Mouse (Mus musculus) kidney, embryonic 16.5 days (tissue): ENCODE results near the gene Scaf1. TPM values are rescaled to one million over a fixed set of nuclear protein-coding genes. Genes with fewer than 3 reads are reported as not detected.

Experiments used
- ATAC-seq: fragments of 200-750 bp; cut with Nextera tagmentation; 2 replicates; pipeline ENCODE4 v1.8.0; 2017; ENCODE audit warnings: moderate TSS enrichment; ENCODE audit not compliant: low FRiP score, low TSS enrichment
- H3K27ac ChIP-seq: fragments of 300-500 bp; sonication (generic); 2 replicates; pipeline ENCODE4 v1.5.1; 2014; ENCODE audit warnings: low read length
- H3K27me3 ChIP-seq: fragments of 300-500 bp; sonication (generic); 2 replicates; pipeline ENCODE4 v1.6.1; 2014; ENCODE audit warnings: low read length, control low read depth, mixed read lengths; ENCODE audit not compliant: insufficient read depth
- H3K36me3 ChIP-seq: fragments of 300-500 bp; sonication (generic); 2 replicates; pipeline ENCODE4 v1.6.1; 2014; ENCODE audit warnings: low read length, control low read depth, mixed read lengths; ENCODE audit not compliant: insufficient read depth
- H3K4me1 ChIP-seq: fragments of 300-500 bp; sonication (generic); 2 replicates; pipeline ENCODE4 v1.6.1; 2014; ENCODE audit warnings: low read length, control low read depth, mixed read lengths; ENCODE audit not compliant: insufficient read depth
- H3K4me2 ChIP-seq: fragments of 300-500 bp; sonication (generic); replicated peaks from 2 replicates; pipeline ENCODE4 v1.6.1; 2014; ENCODE audit warnings: low read depth, low read length
- H3K4me3 ChIP-seq: fragments of 300-500 bp; sonication (generic); 2 replicates; pipeline ENCODE4 v1.5.1; 2014; ENCODE audit warnings: mild to moderate bottlenecking, low read length
- H3K9ac ChIP-seq: fragments of 300-500 bp; sonication (generic); replicated peaks from 2 replicates; pipeline ENCODE4 v1.6.1; 2014; ENCODE audit warnings: low read length
- H3K9me3 ChIP-seq: fragments of 300-500 bp; sonication (generic); 2 replicates; pipeline ENCODE4 v1.6.1; 2016; ENCODE audit warnings: low read length, control low read depth
- WGBS: fragments of 180-500 bp; shearing (Covaris S2); extraction: QIAGEN DNeasy Blood & Tissue Kit; methylation state at CpG from one replicate; pipeline ENCODE4 v1.1.7; 2014; 5-methylcytosine and 5-hydroxymethylcytosine counted together
- polyA plus RNA-seq: library from polyadenylated mRNA; unstranded; fragments of >200 nt; fragmentation: Nextera tagmentation; extraction: Ambion mirVana; gene quantifications from 2 replicates; pipeline ENCODE4 v1.2.1, GENCODE M21; 2015

Scaf1 gene
- 30.6 and 36.4 TPM in 2 replicates for polyA plus RNA-seq

- Histone ChIP-seq H3K27ac (peak within 1 kb of the TSS; percentile 100), H3K36me3 (peaks cover 15% of the 10 kb centered on the region), H3K9ac (peak within 1 kb of the TSS; percentile 98), H3K4me3 (peak within 1 kb of the TSS; percentile 96), H3K4me2 (peak within 1 kb of the TSS; percentile 93), H3K9me3 (no peaks in the 10 kb centered on the region), H3K27me3 (no peaks in the 10 kb centered on the region), H3K4me1 (peaks cover 21% of the 10 kb centered on the region)
- WGBS, result under 1% methylated on average over 69 of the region's 69 CpGs
- ATAC-seq, result peak; percentile 88
Measured at GRCm38 (mm10) chr7:45015957-45016612, at the start of gene Scaf1. Scaf1 (minus strand) TSS chr7:45016363.

DNA sequence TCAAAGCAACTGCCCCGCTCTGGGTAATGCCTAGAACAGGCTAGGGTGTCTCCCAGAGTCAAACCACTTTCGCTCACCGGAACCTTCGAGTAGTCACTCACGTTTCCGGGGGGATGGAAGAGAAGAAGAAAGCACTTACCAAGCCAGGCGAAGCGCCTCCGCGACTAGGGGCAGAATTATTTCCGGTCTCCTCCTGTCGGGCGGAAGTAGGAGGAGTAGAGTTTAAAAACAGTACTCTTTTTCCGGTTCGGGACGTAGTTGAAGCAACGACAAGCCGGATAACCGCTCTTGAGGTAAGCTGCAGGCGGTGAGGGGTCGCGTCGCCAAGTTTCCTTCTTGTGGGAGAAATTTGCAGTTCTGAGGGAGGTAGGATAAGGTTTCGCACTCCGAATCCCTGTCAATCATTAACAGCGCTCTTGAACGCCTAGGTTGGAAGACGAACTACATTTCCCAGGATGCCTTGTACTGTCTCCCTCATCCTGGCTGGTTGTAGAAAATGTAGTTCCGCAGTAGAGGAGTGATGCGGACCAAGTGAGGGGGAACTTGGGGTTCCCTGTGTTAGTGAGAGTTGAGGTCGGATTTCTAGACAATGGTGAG is 46.2 kb upstream of the Scaf1 start, which contains the start of the genes Nosip and Prrg2:
Gene Nosip (plus strand): TSS at position 191 of the 597 bp plus-strand sequence.
Gene Prrg2 (minus strand): TSS at position 439 of the 597 bp plus-strand sequence.
- Histone ChIP-seq H3K36me3 (no peaks in the 10 kb centered on the region; the same call in 1 of the 2 replicates), H3K9ac (peak within 1 kb of the TSS; percentile 85), H3K4me3 (peak within 1 kb of the TSS; percentile 84), H3K9me3 (no peaks in the 10 kb centered on the region), H3K27ac (peak within 1 kb of the TSS; percentile 98), H3K27me3 (no peaks in the 10 kb centered on the region), H3K4me1 (peaks cover 25% of the 10 kb centered on the region), H3K4me2 (peak within 1 kb of the TSS; percentile 60)
- peak; percentile 85 for ATAC-seq
- under 1% methylated on average over 31 of the region's 31 CpGs for WGBS

- H3K4me3 ChIP-seq, result peak overlapping the region; percentile 84
- peak overlapping the region; percentile 85 for H3K9ac ChIP-seq
- ATAC-seq, result peak; percentile 52
- H3K27ac ChIP-seq, result peak overlapping the region; percentile 98
- no peaks in the 10 kb centered on the region for H3K27me3 ChIP-seq
- H3K4me2 ChIP-seq, result peak overlapping the region; percentile 55
- WGBS, result 4% methylated on average over 11 of the region's 11 CpGs
- H3K4me1 ChIP-seq, result peaks cover 25% of the 10 kb centered on the region
- H3K36me3 ChIP-seq, result no peaks in the 10 kb centered on the region; the same call in 1 of the 2 replicates
- no peaks in the 10 kb centered on the region for H3K9me3 ChIP-seq
Measured at GRCm38 (mm10) chr7:45061532-45062075, 45.4 kb upstream of the Scaf1 start.

GRCm38 (mm10) chr7:45060632-45061122 is 44.5 kb upstream of the Scaf1 start:
- Histone ChIP-seq H3K4me1 (peaks cover 25% of the 10 kb centered on the region), H3K4me3 (peak overlapping the region; percentile 84; the same call in 1 of the 2 replicates), H3K36me3 (no peaks in the 10 kb centered on the region; the same call in 1 of the 2 replicates), H3K9me3 (no peaks in the 10 kb centered on the region), H3K27ac (peak overlapping the region; percentile 98; the same call in 1 of the 2 replicates), H3K27me3 (no peaks in the 10 kb centered on the region), H3K4me2 (peak overlapping the region; percentile 55), H3K9ac (peak overlapping the region; percentile 85; the same call in 1 of the 2 replicates)
- no peak for ATAC-seq
- WGBS, result 96% methylated on average over 6 of the region's 6 CpGs

GRCm38 (mm10) chr7:45058607-45059571 is 42.7 kb upstream of the Scaf1 start:
- Histone ChIP-seq H3K9me3 (no peaks in the 10 kb centered on the region), H3K27ac (no peak overlapping the region), H3K36me3 (no peaks in the 10 kb centered on the region; the same call in 1 of the 2 replicates), H3K4me3 (no peak overlapping the region), H3K4me2 (no peak overlapping the region), H3K9ac (no peak overlapping the region), H3K4me1 (peaks cover 25% of the 10 kb centered on the region), H3K27me3 (no peaks in the 10 kb centered on the region)
- WGBS, result 78% methylated on average over 10 of the region's 10 CpGs
- no peak for ATAC-seq

DNA sequence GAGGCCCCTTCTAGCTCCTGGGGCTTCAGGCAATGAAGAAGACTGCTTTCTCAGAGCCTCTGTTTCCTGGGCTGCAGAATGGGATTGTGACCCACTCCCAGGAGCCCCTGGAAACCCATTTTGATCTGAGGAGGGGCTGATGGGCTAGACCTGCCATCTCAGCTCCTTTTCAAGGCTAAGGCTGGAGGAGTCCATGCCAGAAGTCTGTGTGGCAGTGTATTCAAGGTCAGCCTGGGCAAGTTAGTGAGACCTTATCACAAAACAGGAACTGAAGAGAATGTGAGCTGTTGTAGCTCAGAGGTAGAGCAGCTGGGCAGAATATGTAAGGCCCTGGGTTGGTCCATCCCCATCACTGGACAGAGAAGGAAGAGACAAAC is 40.8 kb upstream of the Scaf1 start:
- Histone ChIP-seq H3K9me3 (no peaks in the 10 kb centered on the region), H3K4me1 (peaks cover 16% of the 10 kb centered on the region), H3K27me3 (no peaks in the 10 kb centered on the region), H3K9ac (no peak overlapping the region), H3K4me2 (no peak overlapping the region), H3K36me3 (no peaks in the 10 kb centered on the region; the same call in 1 of the 2 replicates), H3K4me3 (no peak overlapping the region), H3K27ac (no peak overlapping the region)
- no peak for ATAC-seq

- Histone ChIP-seq H3K4me2 (no peak overlapping the region), H3K36me3 (no peaks in the 10 kb centered on the region; the same call in 1 of the 2 replicates), H3K4me3 (no peak overlapping the region), H3K27ac (no peak overlapping the region), H3K27me3 (no peaks in the 10 kb centered on the region), H3K9ac (no peak overlapping the region), H3K4me1 (peaks cover 20% of the 10 kb centered on the region), H3K9me3 (no peaks in the 10 kb centered on the region)
- ATAC-seq, result no peak
- 74% methylated on average over 14 of the region's 14 CpGs for WGBS
Measured at GRCm38 (mm10) chr7:45056329-45056971, 40.3 kb upstream of the Scaf1 start.

- peak overlapping the region; percentile 86 for H3K4me3 ChIP-seq
- H3K27me3 ChIP-seq, result no peaks in the 10 kb centered on the region
- H3K27ac ChIP-seq, result peak overlapping the region; percentile 100
- H3K9me3 ChIP-seq, result no peaks in the 10 kb centered on the region
- peaks cover 18% of the 10 kb centered on the region for H3K4me1 ChIP-seq
- peaks cover 16% of the 10 kb centered on the region for H3K36me3 ChIP-seq
- ATAC-seq, result peak; percentile 97
- H3K9ac ChIP-seq, result peak overlapping the region; percentile 95
- H3K4me2 ChIP-seq, result peak overlapping the region; percentile 98
- WGBS, result 0% methylated on average over 32 of the region's 33 CpGs
Measured at GRCm38 (mm10) chr7:45053931-45054510, 37.9 kb upstream of the Scaf1 start.
